Mouse (Mus musculus) myocyte (in vitro differentiated cells): Measurements from ENCODE around the gene Krt81. TPM values are rescaled to one million over a fixed set of nuclear protein-coding genes. Genes with fewer than 3 reads are reported as not detected.

Experiments used
- H3K27me3 ChIP-seq: one replicate; pipeline ENCODE4 v1.6.1; 2011; ENCODE audit not compliant: control insufficient read depth, insufficient read depth, insufficient read length
- H3K36me3 ChIP-seq: one replicate; pipeline ENCODE4 v1.6.1; 2011; ENCODE audit not compliant: control insufficient read depth, insufficient read depth
- H3K4me2 ChIP-seq: one replicate; pipeline ENCODE4 v1.6.1; 2011; ENCODE audit warnings: low read depth, control low read depth
- H3K4me3 ChIP-seq: one replicate; pipeline ENCODE4 v1.5.1; 2011; ENCODE audit warnings: mild to moderate bottlenecking, control low read depth, moderate library complexity
- H3K79me2 ChIP-seq: one replicate; pipeline ENCODE4 v1.6.1; 2011; ENCODE audit not compliant: control insufficient read depth, insufficient read depth
- H3ac ChIP-seq: one replicate; pipeline ENCODE4 v1.6.1; 2011; ENCODE audit not compliant: control insufficient read depth, insufficient read length
- CEBPB ChIP-seq: IDR thresholded peaks from 2 replicates; pipeline ENCODE4 v1.6.1; 2011; ENCODE audit warnings: mild to moderate bottlenecking, moderate library complexity; ENCODE audit not compliant: poor library complexity, insufficient read depth, severe bottlenecking
- E2F4 ChIP-seq: IDR thresholded peaks from one replicate; pipeline ENCODE4 v1.6.1; 2011; ENCODE audit warnings: mild to moderate bottlenecking, control low read depth, moderate library complexity; ENCODE audit not compliant: insufficient read depth
- MAX ChIP-seq: IDR thresholded peaks from one replicate; pipeline ENCODE4 v1.6.1; 2011; ENCODE audit warnings: low read depth, mild to moderate bottlenecking, control low read depth
- MYOD1 ChIP-seq, 3 experiments: IDR thresholded peaks; one replicate each; pipeline ENCODE4 v1.6.1; 2011; ENCODE audit warnings: control low read depth in 2 of 3, low read depth in 2 of 3, mild to moderate bottlenecking in 2 of 3, moderate library complexity in 1 of 3; ENCODE audit not compliant: insufficient read length in 2 of 3, control insufficient read depth in 1 of 3
- MYOG ChIP-seq, 3 experiments: IDR thresholded peaks; one replicate each; pipeline ENCODE4 v1.6.1; 2011; ENCODE audit warnings: control low read depth in 2 of 3, low read depth in 2 of 3, mild to moderate bottlenecking in 2 of 3; ENCODE audit not compliant: insufficient read length in 2 of 3, control insufficient read depth in 1 of 3, insufficient read depth in 1 of 3
- POLR2A ChIP-seq: IDR thresholded peaks from one replicate; pipeline ENCODE4 v1.6.1; 2011; ENCODE audit warnings: low read depth, mild to moderate bottlenecking, control low read depth, moderate library complexity; ENCODE audit not compliant: insufficient read length
- POLR2AphosphoS2 ChIP-seq: IDR thresholded peaks from one replicate; pipeline ENCODE4 v1.6.1; 2011; ENCODE audit warnings: low read depth, control low read depth; ENCODE audit not compliant: insufficient read length
- REST ChIP-seq: IDR thresholded peaks from one replicate; pipeline ENCODE4 v1.6.1; 2011; ENCODE audit warnings: mild to moderate bottlenecking, control low read depth, moderate library complexity; ENCODE audit not compliant: insufficient read depth, insufficient read length
- SRF ChIP-seq: IDR thresholded peaks from one replicate; pipeline ENCODE4 v1.6.1; 2011; ENCODE audit warnings: low read depth; ENCODE audit not compliant: control insufficient read depth, insufficient read length
- TCF12 ChIP-seq: IDR thresholded peaks from one replicate; pipeline ENCODE4 v1.6.1; 2011; ENCODE audit warnings: mild to moderate bottlenecking, control low read depth; ENCODE audit not compliant: poor library complexity, insufficient read depth, severe bottlenecking
- TCF3 ChIP-seq: IDR thresholded peaks from one replicate; pipeline ENCODE4 v1.6.1; 2011; ENCODE audit warnings: low read depth, control low read depth; ENCODE audit not compliant: insufficient read length
- USF1 ChIP-seq: IDR thresholded peaks from one replicate; pipeline ENCODE4 v1.6.1; 2011; ENCODE audit warnings: low read depth, mild to moderate bottlenecking, control low read depth, moderate library complexity
- polyA plus RNA-seq: library from polyadenylated mRNA; unstranded; fragments of >200 nt; fragmentation: generic; extraction: Trizol; gene quantifications from one replicate; pipeline ENCODE4 v1.2.1, GENCODE M21; 2012; ENCODE audit warnings: missing spikeins

Krt81 gene
- polyA plus RNA-seq, 1 experiment: not detected

DNA sequence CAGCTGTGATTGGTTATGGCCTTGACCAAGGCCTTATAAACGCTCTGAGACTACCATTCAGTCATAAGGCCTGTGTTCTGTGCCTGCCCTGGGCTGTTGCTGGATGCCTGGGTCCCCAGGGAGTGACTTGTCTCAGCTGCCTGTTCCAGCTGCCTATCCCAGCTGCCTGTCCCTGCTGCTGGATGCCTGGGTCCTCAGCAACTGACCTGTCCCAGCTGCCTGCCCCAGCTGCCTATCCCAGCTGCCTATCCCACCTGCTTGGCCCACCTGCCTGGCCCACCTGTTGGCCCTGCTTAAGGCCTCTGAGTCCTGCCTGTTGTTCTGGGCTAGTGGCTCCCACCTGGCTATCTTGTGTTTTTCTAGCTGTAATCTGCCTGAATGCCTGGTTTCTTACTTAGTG, 30.7 kb upstream of the Krt81 start:
- H3K79me2 ChIP-seq: no peaks in the 10 kb centered on the region
- TF ChIP-seq MYOD1 (IDR thresholded peaks at IDR 0.05; ENCODE audit: control insufficient read depth in 1 of 3, insufficient read length in 2 of 3, low read depth in 2 of 3): peak in 2 of 3 experiments; percentile 35 to 59
- no peak for TF ChIP-seq E2F4
- TF ChIP-seq TCF12: no peak
- TF ChIP-seq TCF3: peak; percentile 83
- no peak for TF ChIP-seq MAX
- no peak for TF ChIP-seq POLR2AphosphoS2
- no peak for TF ChIP-seq REST
- TF ChIP-seq CEBPB: no peak
- TF ChIP-seq POLR2A: no peak
- no peak for TF ChIP-seq SRF
- no peak for TF ChIP-seq USF1
- TF ChIP-seq MYOG (IDR thresholded peaks at IDR 0.05; ENCODE audit: control insufficient read depth in 1 of 3, insufficient read depth in 1 of 3, insufficient read length in 2 of 3, low read depth in 2 of 3): peak in 2 of 3 experiments; percentile 53 to 74
- no peak overlapping the region for H3ac ChIP-seq
- no peak overlapping the region for H3K4me2 ChIP-seq
- H3K4me3 ChIP-seq: no peak overlapping the region
- H3K36me3 ChIP-seq: no peaks in the 10 kb centered on the region
- H3K27me3 ChIP-seq: peaks cover 54% of the 10 kb centered on the region

DNA sequence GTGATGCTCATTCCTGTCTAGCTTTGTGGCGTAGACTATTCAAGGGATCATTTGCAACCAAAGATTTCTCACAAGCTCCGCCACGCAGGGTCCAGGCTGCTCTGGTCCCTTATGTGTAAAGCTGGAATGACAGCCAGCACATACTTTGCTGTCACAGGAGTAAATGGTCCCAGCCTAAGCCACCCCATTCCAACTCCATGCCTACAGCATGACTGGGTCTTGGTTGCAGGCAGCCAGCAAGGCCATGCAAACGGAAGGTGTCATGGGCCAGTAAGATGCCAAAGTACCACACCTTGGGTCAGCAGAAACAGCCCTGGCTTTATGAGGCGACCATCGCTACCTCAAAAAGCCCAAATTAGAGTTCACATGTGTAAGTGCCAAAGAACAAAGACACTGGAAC, 30.2 kb upstream of the Krt81 start:
- H3K4me2 ChIP-seq: no peak overlapping the region
- H3ac ChIP-seq: no peak overlapping the region
- TF ChIP-seq CEBPB: no peak
- TF ChIP-seq POLR2AphosphoS2: no peak
- no peak for TF ChIP-seq TCF12
- TF ChIP-seq MYOD1 (IDR thresholded peaks at IDR 0.05; ENCODE audit: control insufficient read depth in 1 of 3, insufficient read length in 2 of 3, low read depth in 2 of 3): no peak
- no peak for TF ChIP-seq REST
- TF ChIP-seq POLR2A: no peak
- TF ChIP-seq TCF3: no peak
- TF ChIP-seq MYOG (IDR thresholded peaks at IDR 0.05; ENCODE audit: control insufficient read depth in 1 of 3, insufficient read depth in 1 of 3, insufficient read length in 2 of 3, low read depth in 2 of 3): no peak
- no peak for TF ChIP-seq MAX
- no peak overlapping the region for H3K4me3 ChIP-seq
- H3K27me3 ChIP-seq: peaks cover 59% of the 10 kb centered on the region
- no peaks in the 10 kb centered on the region for H3K79me2 ChIP-seq
- no peaks in the 10 kb centered on the region for H3K36me3 ChIP-seq

- Histone ChIP-seq H3K4me3 (no peak overlapping the region), H3K27me3 (peaks cover 68% of the 10 kb centered on the region), H3K4me2 (no peak overlapping the region), H3K79me2 (no peaks in the 10 kb centered on the region), H3ac (no peak overlapping the region), H3K36me3 (no peaks in the 10 kb centered on the region)
- TF ChIP-seq USF1 (peak; percentile 8), POLR2AphosphoS2 (no peak)
Observed at GRCm38 (mm10) chr15:101492718-101493117, 29.2 kb upstream of the Krt81 start.

GRCm38 (mm10) chr15:101491431-101491830, 27.9 kb upstream of the Krt81 start, which contains the start of gene Krt83:
TSS of gene Krt83 (minus strand) at chr15:101491512.
- H3K79me2 ChIP-seq: no peaks in the 10 kb centered on the region
- TF ChIP-seq TCF3 (no peak), MYOG (IDR thresholded peaks at IDR 0.05; ENCODE audit: control insufficient read depth in 1 of 3, insufficient read depth in 1 of 3, insufficient read length in 2 of 3, low read depth in 2 of 3) (no peak), MYOD1 (IDR thresholded peaks at IDR 0.05; ENCODE audit: control insufficient read depth in 1 of 3, insufficient read length in 2 of 3, low read depth in 2 of 3) (no peak), SRF (no peak), USF1 (no peak), E2F4 (no peak), POLR2AphosphoS2 (no peak), CEBPB (no peak), MAX (no peak), POLR2A (no peak), REST (no peak)
- no peak within 1 kb of the TSS for H3K4me3 ChIP-seq
- no peaks in the 10 kb centered on the region for H3K36me3 ChIP-seq
- H3ac ChIP-seq: no peak within 1 kb of the TSS
- H3K4me2 ChIP-seq: no peak within 1 kb of the TSS
- H3K27me3 ChIP-seq: peaks cover 78% of the 10 kb centered on the region

DNA sequence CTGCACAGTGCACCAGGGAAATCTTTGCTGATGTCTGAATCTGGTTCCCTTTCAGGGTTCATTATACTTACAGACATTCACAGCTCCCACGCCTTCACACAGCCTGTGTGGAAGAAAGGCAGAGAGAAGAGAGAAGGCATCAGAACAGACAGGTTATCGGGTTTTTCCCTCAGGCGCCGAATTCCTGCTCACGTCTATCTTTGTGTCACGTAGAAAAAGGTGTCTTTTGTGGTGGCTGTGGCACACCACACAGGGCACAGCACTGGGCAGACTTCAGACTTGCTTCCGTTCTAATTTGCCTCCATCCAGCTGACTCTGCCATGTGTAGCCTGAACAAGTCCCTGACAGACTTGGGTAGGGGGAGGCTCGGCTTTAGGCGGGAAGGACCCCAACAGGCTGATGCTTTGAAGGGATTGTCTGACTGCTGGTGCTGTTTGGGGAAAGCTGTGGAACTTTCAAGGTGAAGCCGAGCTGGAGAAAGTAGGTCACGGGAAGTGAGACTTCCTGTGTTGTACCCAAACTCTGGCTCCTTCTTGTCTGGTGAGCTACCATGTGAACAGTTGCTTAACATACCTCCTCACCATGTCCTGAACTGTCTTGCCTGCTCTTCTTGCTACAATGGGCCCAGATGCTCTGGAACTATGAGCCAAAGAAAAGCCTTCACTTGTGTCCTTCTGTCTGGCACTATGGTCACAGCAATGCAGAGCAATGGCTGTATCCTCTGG, 22.5 kb upstream of the Krt81 start:
- Histone ChIP-seq H3ac (no peak overlapping the region), H3K36me3 (no peaks in the 10 kb centered on the region), H3K27me3 (peaks cover 88% of the 10 kb centered on the region), H3K79me2 (no peaks in the 10 kb centered on the region), H3K4me3 (no peak overlapping the region), H3K4me2 (no peak overlapping the region)
- TF ChIP-seq USF1 (no peak), REST (no peak), MAX (no peak), E2F4 (no peak)
